Mouse (Mus musculus) heart, adult 2 months (tissue): ENCODE results near the gene Tex26. TPM values are rescaled to one million over a fixed set of nuclear protein-coding genes. Genes with fewer than 3 reads are reported as not detected.

ENCODE experiments used
- DNase-seq, 2 experiments: peaks; one replicate each; pipeline ENCODE4 v3.0.0; 2021
- H3K27ac ChIP-seq: fragments of 200-600 bp; 2 replicates; pipeline ENCODE4 v1.8.1; 2022
- H3K27me3 ChIP-seq: fragments of 200-500 bp; 2 replicates; pipeline ENCODE4 v1.6.1; 2012; ENCODE audit warnings: mild to moderate bottlenecking, low read length, inconsistent platforms, mixed read lengths; ENCODE audit not compliant: control insufficient read depth, insufficient read depth
- H3K36me3 ChIP-seq: fragments of 200-500 bp; 2 replicates; pipeline ENCODE4 v1.6.1; 2012; ENCODE audit warnings: low read length, inconsistent platforms; ENCODE audit not compliant: control insufficient read depth, insufficient read depth
- H3K4me1 ChIP-seq: fragments of 200-500 bp; 2 replicates; pipeline ENCODE4 v1.6.1; 2011; ENCODE audit warnings: low read length; ENCODE audit not compliant: control insufficient read depth, insufficient read depth
- H3K4me3 ChIP-seq: fragments of 200-600 bp; 2 replicates; pipeline ENCODE4 v1.8.1; 2022
- H3K79me2 ChIP-seq: fragments of 200-500 bp; replicated peaks from 2 replicates; pipeline ENCODE4 v1.6.1; 2012; ENCODE audit warnings: mild to moderate bottlenecking, inconsistent platforms, low read length, moderate library complexity, mixed read lengths; ENCODE audit not compliant: control insufficient read depth, insufficient read depth
- H3K9ac ChIP-seq: fragments of 200-500 bp; 2 replicates; pipeline ENCODE4 v1.6.1; 2012; ENCODE audit warnings: low read depth, mild to moderate bottlenecking, control low read depth, inconsistent platforms, low read length, mixed read lengths
- CTCF ChIP-seq: fragments of 200-600 bp; IDR thresholded peaks from 2 replicates; pipeline ENCODE4 v1.8.1; 2022; ENCODE audit warnings: antibody characterized with exemption, mild to moderate bottlenecking, moderate library complexity
- EP300 ChIP-seq: fragments of 200-500 bp; IDR thresholded peaks from 2 replicates; pipeline ENCODE4 v1.6.1; 2011; ENCODE audit warnings: low read depth, low read length, control low read depth; ENCODE audit not compliant: insufficient read depth
- POLR2A ChIP-seq: fragments of 200-500 bp; IDR thresholded peaks from 2 replicates; pipeline ENCODE4 v1.6.1; 2011; ENCODE audit warnings: mild to moderate bottlenecking, low read depth, low read length, control low read depth; ENCODE audit not compliant: insufficient read depth
- WGBS: fragments of 180-500 bp; shearing (Covaris S2); methylation state at CpG from one replicate; pipeline ENCODE4 v1.1.7; 2018; 5-methylcytosine and 5-hydroxymethylcytosine counted together
- intact Hi-C: fragments of 180-260 bp; cut with DNase I; formaldehyde crosslinking; loops from one replicate; pipeline ENCODE4 v1.15.1; 2025
- polyA plus RNA-seq: library from polyadenylated mRNA; depleted of rRNA; stranded (reverse); fragments of >200 nt; gene quantifications from 2 replicates; pipeline ENCODE4 v1.2.3, GENCODE M21; 2012
- total RNA-seq, 2 experiments: library from RNA; stranded (reverse); gene quantifications; 2 replicates each; pipeline ENCODE4 v1.2.3; 2021

Gene Tex26
- total and polyA plus RNA-seq, 3 experiments: not detected

DNA sequence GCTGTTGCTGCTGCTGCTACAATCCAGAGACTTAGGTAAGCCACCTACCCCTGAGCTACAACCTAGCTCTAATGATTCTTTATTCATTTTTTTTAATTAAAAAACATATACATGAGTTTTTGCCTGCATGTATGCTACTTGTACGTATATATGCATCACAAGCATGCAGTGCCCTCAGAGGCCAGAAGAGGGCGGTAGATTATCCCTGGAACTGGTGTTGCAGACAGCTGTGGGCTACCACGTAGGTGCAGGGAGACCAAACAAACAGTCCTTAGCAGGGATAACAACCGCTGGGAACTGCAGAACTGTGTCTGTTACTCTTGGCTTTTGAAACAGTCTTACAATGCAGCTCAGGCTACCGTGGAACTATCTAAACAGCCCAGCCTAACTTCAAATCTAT lies 8.3 kb downstream of the Tex26 start:
- no peaks in the 10 kb centered on the region for H3K36me3 ChIP-seq
- no peaks in the 10 kb centered on the region for H3K4me1 ChIP-seq
- no peak overlapping the region for H3K9ac ChIP-seq
- peak; percentile 15; the same call in 1 of the 2 replicates for TF ChIP-seq CTCF
- no peak for TF ChIP-seq POLR2A
- 80% methylated on average over 5 of the region's 5 CpGs for WGBS
- no peak for DNase-seq
- H3K27me3 ChIP-seq: no peaks in the 10 kb centered on the region
- H3K27ac ChIP-seq: no peak overlapping the region
- H3K79me2 ChIP-seq: no peaks in the 10 kb centered on the region
- intact Hi-C loops: no loop called here
- H3K4me3 ChIP-seq: no peak overlapping the region

DNA sequence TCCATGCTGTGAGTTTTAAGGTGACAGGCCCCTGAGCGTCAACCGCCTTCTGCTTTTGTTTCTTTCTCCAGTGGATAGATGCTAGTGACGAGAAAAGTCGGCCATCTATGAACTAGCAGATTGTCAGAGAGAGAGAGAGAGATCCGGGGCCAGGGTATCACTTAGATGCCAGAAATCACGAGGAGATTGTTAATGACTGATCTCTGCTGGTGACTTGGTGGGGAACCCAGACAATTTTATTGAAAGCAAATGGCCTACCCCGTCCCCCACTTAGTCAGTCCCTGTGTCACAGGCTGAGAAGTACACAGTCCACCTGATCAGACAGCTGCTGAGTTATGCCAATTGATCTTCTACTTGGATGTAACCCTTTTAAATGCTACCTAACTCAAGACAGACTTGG lies 9.9 kb downstream of the Tex26 start:
- 84% methylated on average over 7 of the region's 7 CpGs for WGBS
- no peak for TF ChIP-seq EP300
- TF ChIP-seq CTCF: no peak
- TF ChIP-seq POLR2A: no peak

GRCm38 (mm10) chr5:149451209-149451681 lies 11.8 kb downstream of the Tex26 start:
- intact Hi-C loops: no loop called here
- Histone ChIP-seq H3K4me1 (no peaks in the 10 kb centered on the region), H3K9ac (no peak overlapping the region), H3K4me3 (no peak overlapping the region), H3K36me3 (no peaks in the 10 kb centered on the region), H3K27me3 (no peaks in the 10 kb centered on the region), H3K27ac (no peak overlapping the region), H3K79me2 (no peaks in the 10 kb centered on the region)
- no peak for TF ChIP-seq EP300
- no peak for TF ChIP-seq CTCF
- TF ChIP-seq POLR2A: no peak
- 60% methylated on average over 7 of the region's 7 CpGs for WGBS
- no peak for DNase-seq

More for the DNA sequence above, 9.9 kb downstream of the Tex26 start:
- no peaks in the 10 kb centered on the region for H3K79me2 ChIP-seq
- DNase-seq: no peak
- no peak overlapping the region for H3K4me3 ChIP-seq
- H3K27ac ChIP-seq: no peak overlapping the region
- intact Hi-C loops: no loop called here
- no peaks in the 10 kb centered on the region for H3K36me3 ChIP-seq
- H3K27me3 ChIP-seq: no peaks in the 10 kb centered on the region
- H3K4me1 ChIP-seq: no peaks in the 10 kb centered on the region
- no peak overlapping the region for H3K9ac ChIP-seq

DNA sequence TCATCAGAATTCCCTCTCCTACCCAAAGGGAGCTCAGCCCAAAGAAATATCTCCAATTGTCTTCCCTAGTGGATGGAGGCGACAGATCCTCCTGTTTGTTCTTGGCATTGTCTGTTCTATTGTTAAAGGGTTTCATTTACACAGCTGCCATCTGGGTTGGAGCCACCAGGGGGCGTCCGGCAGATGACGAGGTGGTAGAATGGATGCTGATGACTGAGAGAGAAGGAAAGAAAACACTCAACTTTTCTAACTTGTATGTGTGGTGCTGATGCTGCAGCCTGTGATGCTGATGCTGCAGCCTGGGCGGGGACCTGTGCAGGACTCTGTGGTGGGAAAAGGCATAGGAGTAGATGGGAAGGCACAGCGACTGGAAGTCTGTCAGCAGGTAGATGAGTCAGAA lies 14.8 kb downstream of the Tex26 start:
- Histone ChIP-seq H3K79me2 (no peaks in the 10 kb centered on the region), H3K9ac (no peak overlapping the region), H3K36me3 (no peaks in the 10 kb centered on the region), H3K4me1 (no peaks in the 10 kb centered on the region), H3K27me3 (no peaks in the 10 kb centered on the region), H3K4me3 (no peak overlapping the region), H3K27ac (no peak overlapping the region)
- WGBS: 29% methylated on average over 6 of the region's 6 CpGs
- TF ChIP-seq EP300: no peak
- TF ChIP-seq POLR2A: no peak
- peak; percentile 97 for TF ChIP-seq CTCF
- peak; percentile 53 to 79 for DNase-seq
- intact Hi-C loops: loop anchor here (1.0 kb wide), 1 partner anchor 70 kb away; no protein-coding TSS in a partner anchor

DNA sequence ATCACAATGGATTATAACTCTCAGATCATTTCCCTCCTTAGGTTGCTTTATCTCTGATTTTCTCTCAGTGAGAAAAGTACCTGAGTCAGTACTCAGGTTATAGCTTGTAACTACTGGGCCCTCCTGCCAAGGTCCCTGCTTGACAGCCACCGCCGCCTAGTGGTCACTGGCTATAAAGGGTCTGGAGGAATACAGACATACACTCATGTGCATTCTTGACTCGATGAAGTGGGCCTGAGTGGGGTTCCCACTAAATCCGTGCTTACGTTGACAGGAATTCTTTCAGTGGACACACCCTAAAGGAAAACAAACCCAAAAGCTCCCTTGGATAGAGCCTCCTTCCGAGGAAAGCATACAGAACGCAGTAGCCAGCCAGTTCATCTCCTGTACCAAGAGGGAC lies 17.1 kb downstream of the Tex26 start:
- 81% methylated on average over 7 of the region's 7 CpGs for WGBS
- H3K36me3 ChIP-seq: no peaks in the 10 kb centered on the region
- H3K27me3 ChIP-seq: no peaks in the 10 kb centered on the region
- H3K9ac ChIP-seq: no peak overlapping the region
- DNase-seq: no peak
- no peak overlapping the region for H3K4me3 ChIP-seq
- no peaks in the 10 kb centered on the region for H3K79me2 ChIP-seq
- no peak overlapping the region for H3K27ac ChIP-seq
- intact Hi-C loops: no loop called here
- TF ChIP-seq CTCF: no peak; the same call in 1 of the 2 replicates
- no peaks in the 10 kb centered on the region for H3K4me1 ChIP-seq

DNA sequence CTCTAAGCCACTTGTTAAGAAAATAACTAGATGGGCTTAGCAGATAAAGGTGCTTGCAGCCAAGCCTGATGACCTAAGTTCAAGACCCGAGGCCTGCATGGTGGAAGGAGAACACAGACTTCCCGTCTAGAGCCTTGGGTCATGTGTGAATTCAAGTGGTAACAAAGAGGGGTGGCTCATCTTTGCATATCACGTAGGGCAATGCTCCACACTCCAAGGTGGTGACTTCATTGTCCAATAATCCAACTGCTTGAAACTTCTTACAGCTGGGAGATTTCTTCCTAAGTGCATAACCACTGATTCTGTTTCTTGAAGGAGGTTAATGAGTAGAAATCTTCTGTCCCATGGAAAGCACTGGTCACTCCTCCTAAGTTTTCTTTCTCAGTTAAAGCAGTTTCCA lies 22.6 kb downstream of the Tex26 start:
- Histone ChIP-seq H3K36me3 (no peaks in the 10 kb centered on the region), H3K79me2 (no peaks in the 10 kb centered on the region), H3K27me3 (no peaks in the 10 kb centered on the region), H3K4me1 (no peaks in the 10 kb centered on the region), H3K4me3 (no peak overlapping the region), H3K9ac (no peak overlapping the region), H3K27ac (no peak overlapping the region)
- 70% methylated on average over 3 of the region's 3 CpGs for WGBS
- intact Hi-C loops: no loop called here
- no peak for DNase-seq
- no peak for TF ChIP-seq EP300
- TF ChIP-seq CTCF: no peak
- no peak for TF ChIP-seq POLR2A
